Mouse (Mus musculus) hindbrain, embryonic 13.5 days (tissue): ENCODE data around the gene Slc25a35. TPM values are rescaled to one million over a fixed set of nuclear protein-coding genes. Genes with fewer than 3 reads are reported as not detected.
A peak's percentile ranks its signal among the peaks of the same experiment; 100 is the strongest.
"Not testable (repeated sequence)": the region's sequence is repeated elsewhere in the genome, so short reads cannot be mapped to it uniquely, and the experiment has no call there.

Experiments used
- ATAC-seq: fragments of 200-750 bp; cut with Nextera tagmentation; 2 replicates; pipeline ENCODE4 v1.8.0; 2017; ENCODE audit warnings: moderate TSS enrichment; ENCODE audit not compliant: low FRiP score
- H3K27ac ChIP-seq: fragments of 300-500 bp; sonication (generic); 2 replicates; pipeline ENCODE4 v1.5.1; 2015; ENCODE audit warnings: inconsistent platforms, mild to moderate bottlenecking, moderate library complexity
- H3K27me3 ChIP-seq: fragments of 300-500 bp; sonication (generic); 2 replicates; pipeline ENCODE4 v1.6.1; 2015; ENCODE audit warnings: mild to moderate bottlenecking, inconsistent platforms
- H3K36me3 ChIP-seq: fragments of 300-500 bp; sonication (generic); 2 replicates; pipeline ENCODE4 v1.6.1; 2015; ENCODE audit warnings: mild to moderate bottlenecking, inconsistent platforms
- H3K4me1 ChIP-seq: fragments of 300-500 bp; sonication (generic); replicated peaks from 2 replicates; pipeline ENCODE4 v1.6.1; 2015; ENCODE audit warnings: inconsistent platforms
- H3K4me2 ChIP-seq: fragments of 300-500 bp; sonication (generic); 2 replicates; pipeline ENCODE4 v1.6.1; 2015; ENCODE audit warnings: inconsistent platforms, mild to moderate bottlenecking, moderate library complexity
- H3K4me3 ChIP-seq: fragments of 300-500 bp; sonication (generic); 2 replicates; pipeline ENCODE4 v1.5.1; 2015; ENCODE audit warnings: mild to moderate bottlenecking, inconsistent platforms
- H3K9ac ChIP-seq: fragments of 300-500 bp; sonication (generic); 2 replicates; pipeline ENCODE4 v1.6.1; 2015; ENCODE audit warnings: mild to moderate bottlenecking, inconsistent platforms
- H3K9me3 ChIP-seq: fragments of 300-500 bp; sonication (generic); 2 replicates; pipeline ENCODE4 v1.6.1; 2016; ENCODE audit warnings: inconsistent platforms
- WGBS: fragments of 180-500 bp; shearing (Covaris S2); methylation state at CpG from one replicate; pipeline ENCODE4 v1.1.7; 2015; 5-methylcytosine and 5-hydroxymethylcytosine counted together
- polyA plus RNA-seq: library from polyadenylated mRNA; unstranded; fragments of >200 nt; fragmentation: Nextera tagmentation; extraction: Ambion mirVana; gene quantifications from 2 replicates; pipeline ENCODE4 v1.2.1, GENCODE M21; 2015

Gene Slc25a35
- polyA plus RNA-seq: 1.5 TPM in 2 replicates

GRCm38 (mm10) chr11:68967337-68968282, at the start of gene Slc25a35:
Slc25a35 (plus strand) TSS chr11:68968131.
- Histone ChIP-seq H3K9me3 (no peaks in the 10 kb centered on the region), H3K4me2 (peak within 1 kb of the TSS; percentile 90), H3K4me3 (peak within 1 kb of the TSS; percentile 63), H3K9ac (peak within 1 kb of the TSS; percentile 81), H3K27ac (peak within 1 kb of the TSS; percentile 72), H3K27me3 (peaks cover 16% of the 10 kb centered on the region), H3K36me3 (no peaks in the 10 kb centered on the region), H3K4me1 (peaks cover 24% of the 10 kb centered on the region)
- under 1% methylated on average over 50 of the region's 50 CpGs for WGBS
- ATAC-seq: peak; percentile 96

DNA sequence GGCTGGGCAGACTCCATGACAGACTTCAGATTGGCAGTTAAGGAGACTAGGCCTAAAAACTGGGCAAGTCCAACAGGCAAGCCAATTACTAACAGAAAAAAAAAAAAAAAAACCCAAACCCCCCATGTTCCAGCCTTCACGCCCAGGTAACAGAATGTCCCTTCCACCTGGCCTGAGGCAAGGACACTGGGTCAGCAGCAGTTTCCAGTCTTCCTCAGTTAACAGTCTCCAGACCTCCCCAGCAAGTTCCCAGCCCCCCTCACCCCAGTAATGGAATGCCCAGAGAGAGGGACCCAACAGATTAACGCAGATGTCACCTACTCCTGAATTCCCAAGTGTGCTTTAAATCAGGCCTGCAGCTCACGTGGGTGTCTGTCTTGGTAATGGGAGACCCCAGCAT, 44.7 kb upstream of the Slc25a35 start:
- no peak overlapping the region for H3K4me2 ChIP-seq
- H3K9me3 ChIP-seq: no peaks in the 10 kb centered on the region
- no peak overlapping the region for H3K4me3 ChIP-seq
- H3K27ac ChIP-seq: no peak overlapping the region
- no peak overlapping the region for H3K9ac ChIP-seq
- H3K27me3 ChIP-seq: peaks cover 10% of the 10 kb centered on the region; the same call in 1 of the 2 replicates
- ATAC-seq: no peak
- peaks cover 7% of the 10 kb centered on the region for H3K4me1 ChIP-seq
- WGBS: 69% methylated on average over 3 of the region's 3 CpGs
- no peaks in the 10 kb centered on the region for H3K36me3 ChIP-seq

GRCm38 (mm10) chr11:68924749-68925148, 43.2 kb upstream of the Slc25a35 start:
- H3K27me3 ChIP-seq: peaks cover 10% of the 10 kb centered on the region; the same call in 1 of the 2 replicates
- WGBS: 88% methylated on average over 2 of the region's 2 CpGs
- no peaks in the 10 kb centered on the region for H3K9me3 ChIP-seq

DNA sequence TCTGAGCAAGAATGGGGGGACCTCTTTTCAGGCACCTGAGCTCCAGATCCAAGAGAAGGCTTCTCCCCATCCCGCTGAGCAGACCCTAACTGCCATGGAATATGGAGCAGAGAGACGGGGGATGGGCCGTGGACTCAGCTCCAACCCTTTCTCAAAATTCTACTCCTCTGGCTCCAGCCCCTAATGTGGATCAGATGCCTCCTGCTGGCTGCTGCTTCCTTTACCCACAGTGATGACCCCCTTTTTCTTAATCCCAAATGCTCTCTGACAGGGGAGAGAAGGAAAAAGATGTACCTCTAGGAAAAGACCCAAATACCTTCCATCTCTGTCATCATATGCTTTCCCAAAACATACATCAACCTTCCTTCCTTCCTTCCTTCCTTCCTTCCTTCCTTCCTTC, 41.0 kb upstream of the Slc25a35 start, which contains the start of gene Odf4:
TSS of gene Odf4 (minus strand) at position 101 of the 400 bp plus-strand sequence.
- no peaks in the 10 kb centered on the region for H3K36me3 ChIP-seq
- peaks cover 7% of the 10 kb centered on the region for H3K4me1 ChIP-seq
- H3K4me2 ChIP-seq: no peak within 1 kb of the TSS
- H3K9me3 ChIP-seq: no peaks in the 10 kb centered on the region
- peaks cover 10% of the 10 kb centered on the region; the same call in 1 of the 2 replicates for H3K27me3 ChIP-seq
- no peak within 1 kb of the TSS for H3K27ac ChIP-seq
- no peak within 1 kb of the TSS for H3K9ac ChIP-seq
- 90% methylated on average over 3 of the region's 3 CpGs for WGBS
- ATAC-seq: no peak
- H3K4me3 ChIP-seq: no peak within 1 kb of the TSS

More at GRCm38 (mm10) chr11:68924749-68925148, 43.2 kb upstream of the Slc25a35 start:
- H3K4me1 ChIP-seq: peaks cover 7% of the 10 kb centered on the region
- H3K4me3 ChIP-seq: no peak overlapping the region
- no peak overlapping the region for H3K4me2 ChIP-seq
- H3K27ac ChIP-seq: no peak overlapping the region
- ATAC-seq: no peak
- H3K36me3 ChIP-seq: no peaks in the 10 kb centered on the region
- H3K9ac ChIP-seq: no peak overlapping the region

DNA sequence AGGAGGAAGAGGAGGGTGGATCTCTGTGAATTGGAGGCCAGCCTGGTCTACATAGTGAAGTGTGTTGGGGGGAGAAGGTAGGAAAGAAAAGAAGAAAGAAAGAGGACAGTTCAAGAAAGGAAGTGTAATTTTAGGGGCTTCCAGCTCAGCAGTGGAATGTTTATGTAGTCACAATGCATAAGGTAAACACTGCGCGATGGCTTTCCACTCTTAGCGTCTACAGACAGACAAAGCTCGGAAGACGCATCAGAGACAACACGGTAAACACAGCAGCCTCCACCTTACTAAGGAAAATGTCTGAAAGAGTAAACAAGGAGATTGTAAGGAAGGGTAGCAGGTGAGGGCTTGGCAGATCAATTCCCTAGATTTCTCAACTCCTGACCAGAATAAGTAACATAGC, 38.0 kb upstream of the Slc25a35 start:
- Histone ChIP-seq H3K27ac (no peak overlapping the region), H3K36me3 (no peaks in the 10 kb centered on the region), H3K9ac (no peak overlapping the region), H3K4me3 (no peak overlapping the region), H3K4me1 (0 out of 2 replicates have a peak, but pooled peaks cover 6% of the 10 kb centered on the region), H3K27me3 (peaks cover 10% of the 10 kb centered on the region; the same call in 1 of the 2 replicates), H3K9me3 (no peaks in the 10 kb centered on the region), H3K4me2 (no peak overlapping the region)
- ATAC-seq: no peak
- WGBS: 89% methylated on average over 6 of the region's 6 CpGs

DNA sequence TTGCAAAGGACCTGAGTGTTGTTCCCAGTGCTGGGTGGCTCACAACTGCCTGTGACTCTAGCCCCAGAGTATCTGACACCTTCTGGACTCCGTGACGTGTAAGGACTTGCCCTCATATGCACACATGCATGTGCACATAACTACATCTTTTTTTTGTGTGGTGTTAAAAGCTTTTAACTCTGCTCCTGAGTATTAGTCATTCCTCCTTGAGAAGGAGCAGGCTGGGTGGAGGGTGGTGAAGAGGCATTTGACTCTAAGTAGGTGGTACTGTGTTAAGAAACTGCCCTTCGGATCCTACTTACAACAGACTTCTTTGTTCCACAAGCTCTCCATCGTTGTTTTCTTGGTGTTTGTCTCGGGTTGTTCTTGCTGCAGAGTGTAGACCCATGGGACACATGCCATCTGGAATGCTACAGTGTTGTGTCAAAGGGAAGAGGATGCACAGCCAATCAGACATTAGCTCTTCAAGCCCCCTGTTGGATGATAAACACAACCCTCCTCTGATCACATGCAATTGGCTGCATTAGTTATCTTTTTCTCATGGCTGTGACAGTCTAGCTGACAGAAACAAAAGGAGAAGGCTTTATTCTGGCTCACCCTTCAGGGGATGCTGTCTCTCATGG, 33.9 kb upstream of the Slc25a35 start:
- no peak overlapping the region for H3K4me3 ChIP-seq
- H3K36me3 ChIP-seq: no peaks in the 10 kb centered on the region
- H3K9me3 ChIP-seq: no peaks in the 10 kb centered on the region
- WGBS: 73% methylated on average over 5 of the region's 5 CpGs
- ATAC-seq: peak; percentile 66
- 0 out of 2 replicates have a peak, but pooled peaks cover 6% of the 10 kb centered on the region for H3K4me1 ChIP-seq
- no peaks in the 10 kb centered on the region for H3K27me3 ChIP-seq
- H3K9ac ChIP-seq: no peak overlapping the region
- H3K4me2 ChIP-seq: no peak overlapping the region
- H3K27ac ChIP-seq: peak overlapping the region; percentile 58

DNA sequence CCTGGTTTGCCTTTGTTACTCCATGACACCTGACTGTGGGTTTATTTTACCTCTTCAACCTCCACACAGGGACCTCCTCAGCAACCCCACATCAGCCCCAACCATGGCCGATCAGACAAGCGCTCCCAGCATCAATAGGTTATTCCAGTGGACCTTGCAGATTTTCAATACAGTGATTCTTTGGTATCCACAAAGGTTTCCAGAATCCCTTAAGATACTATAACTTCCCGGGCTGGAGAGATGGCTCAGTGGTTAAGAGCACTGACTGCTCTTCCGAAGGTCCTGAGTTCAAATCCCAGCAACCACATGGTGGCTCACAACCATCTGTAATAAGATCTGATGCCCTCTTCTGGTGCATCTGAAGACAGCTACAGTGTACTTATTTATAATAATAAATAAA, 31.0 kb upstream of the Slc25a35 start:
- not testable (repeated sequence) for H3K27me3 ChIP-seq, H3K9me3 ChIP-seq, H3K4me2 ChIP-seq, H3K4me3 ChIP-seq, H3K9ac ChIP-seq, ATAC-seq, H3K27ac ChIP-seq, H3K36me3 ChIP-seq
- WGBS: 85% methylated on average over 4 of the region's 4 CpGs
- peaks cover 19% of the 10 kb centered on the region for H3K4me1 ChIP-seq

DNA sequence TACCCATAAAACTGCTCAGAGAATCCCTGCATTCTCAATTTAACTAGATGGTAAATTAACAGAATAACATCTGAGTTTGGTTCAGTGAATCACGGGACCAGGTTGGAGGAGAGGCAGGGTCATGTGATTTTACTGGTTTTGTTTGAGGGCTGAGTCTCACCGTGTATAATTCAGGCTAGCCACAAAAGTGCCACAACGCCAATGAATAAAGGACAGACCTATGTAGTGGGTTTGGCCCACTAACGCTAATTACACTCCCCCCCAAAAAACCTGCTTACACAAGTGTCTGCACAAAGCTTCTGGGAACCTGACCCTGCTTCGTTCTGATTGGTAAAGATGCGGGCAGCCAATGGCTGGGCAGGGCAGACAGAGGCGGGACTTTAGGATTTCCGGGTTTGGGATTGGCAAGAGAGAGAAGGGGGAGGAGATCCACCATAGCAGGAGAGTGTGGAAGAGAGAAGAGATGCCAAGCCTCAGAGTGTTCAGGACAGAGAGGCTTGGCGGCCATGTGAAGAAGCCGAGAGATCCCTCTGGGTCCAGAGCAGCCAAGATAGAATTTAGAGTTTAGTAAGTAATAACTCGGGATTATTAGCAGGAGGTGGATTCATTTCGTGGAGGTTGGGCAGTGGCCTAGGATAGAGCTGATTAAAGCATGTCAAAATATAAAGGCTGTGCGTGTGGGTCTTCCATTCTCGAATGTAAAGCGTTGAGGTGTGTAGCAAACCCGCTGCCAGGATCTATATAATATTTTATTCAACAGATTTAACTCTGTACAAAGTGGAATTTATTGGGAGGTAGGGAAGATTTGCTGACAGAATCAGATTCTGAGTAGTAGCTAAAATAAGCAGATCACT, 28.3 kb upstream of the Slc25a35 start:
- Histone ChIP-seq H3K9me3 (no peaks in the 10 kb centered on the region), H3K36me3 (peaks cover 6% of the 10 kb centered on the region; the same call in 1 of the 2 replicates), H3K27ac (peak overlapping the region; percentile 86), H3K4me1 (peaks cover 14% of the 10 kb centered on the region), H3K9ac (peak overlapping the region; percentile 73), H3K27me3 (no peaks in the 10 kb centered on the region), H3K4me2 (peak overlapping the region; percentile 76), H3K4me3 (peak overlapping the region; percentile 51)
- WGBS: 3% methylated on average over 16 of the region's 16 CpGs
- ATAC-seq: peak; percentile 99

GRCm38 (mm10) chr11:68940516-68940915, 27.4 kb upstream of the Slc25a35 start:
- peaks cover 17% of the 10 kb centered on the region for H3K4me1 ChIP-seq
- H3K4me3 ChIP-seq: peak overlapping the region; percentile 51
- peaks cover 9% of the 10 kb centered on the region; the same call in 1 of the 2 replicates for H3K36me3 ChIP-seq
- 55% methylated on average over 4 of the region's 4 CpGs for WGBS
- no peaks in the 10 kb centered on the region for H3K27me3 ChIP-seq
- peak overlapping the region; percentile 73 for H3K9ac ChIP-seq
- peak overlapping the region; percentile 86 for H3K27ac ChIP-seq
- no peaks in the 10 kb centered on the region for H3K9me3 ChIP-seq
- H3K4me2 ChIP-seq: peak overlapping the region; percentile 76
- ATAC-seq: no peak

- Histone ChIP-seq H3K27ac (no peak overlapping the region), H3K9me3 (no peaks in the 10 kb centered on the region), H3K36me3 (peaks cover 9% of the 10 kb centered on the region; the same call in 1 of the 2 replicates), H3K4me3 (no peak overlapping the region), H3K4me2 (no peak overlapping the region), H3K27me3 (0 out of 2 replicates have a peak, but pooled peaks cover 10% of the 10 kb centered on the region), H3K4me1 (peaks cover 21% of the 10 kb centered on the region), H3K9ac (no peak overlapping the region)
- 93% methylated on average over 8 of the region's 8 CpGs for WGBS
- ATAC-seq: no peak
Measured at GRCm38 (mm10) chr11:68942731-68943130, 25.2 kb upstream of the Slc25a35 start.

GRCm38 (mm10) chr11:68945245-68945644, 22.7 kb upstream of the Slc25a35 start:
- WGBS: 80% methylated on average over 2 of the region's 2 CpGs
- H3K4me1 ChIP-seq: peaks cover 21% of the 10 kb centered on the region
- H3K36me3 ChIP-seq: peaks cover 9% of the 10 kb centered on the region; the same call in 1 of the 2 replicates
- H3K27ac ChIP-seq: no peak overlapping the region
- H3K4me3 ChIP-seq: no peak overlapping the region
- H3K9ac ChIP-seq: no peak overlapping the region
- ATAC-seq: no peak
- H3K27me3 ChIP-seq: 0 out of 2 replicates have a peak, but pooled peaks cover 19% of the 10 kb centered on the region
- no peak overlapping the region for H3K4me2 ChIP-seq
- no peaks in the 10 kb centered on the region for H3K9me3 ChIP-seq
